Mouse (Mus musculus): Measurements from ENCODE around the gene Kcnq1.

- TF ChIP-seq CTCF (IDR thresholded peaks at IDR 0.05; ENCODE audit: extremely low read depth, insufficient read length, insufficient replicate concordance, low read depth, low read length) = no peak
- TF ChIP-seq POLR2A (IDR thresholded peaks at IDR 0.05; ENCODE audit: low read depth, low read length) = no peak
These were observed 189.3 kb downstream of the Kcnq1 start for GRCm38 (mm10) chr7:143295356-143296000.
